Mouse (Mus musculus): ENCODE data around the gene Pot1b. TPM values are rescaled to one million over a fixed set of nuclear protein-coding genes. Genes with fewer than 3 reads are reported as not detected.

Gene Pot1b
- 0.20 and 0.62 TPM in 2 replicates for polyA plus RNA-seq (2012; rRNA removed)

GRCm38 (mm10) chr17:55711984-55712811 is at the start of gene Pot1b:
Pot1b (minus strand) TSS chr17:55712628.
- 1% methylated on average over 37 of the region's 37 CpGs for WGBS
- Histone ChIP-seq H3K4me1 (ENCODE audit: control insufficient read depth, insufficient read depth, insufficient read length, low read length) (no peaks in the 10 kb centered on the region), H3K36me3 (ENCODE audit: control insufficient read depth, insufficient read depth, low read length) (0 out of 2 replicates have a peak, but pooled peaks cover 3% of the 10 kb centered on the region), H3K4me3 (ENCODE audit: low read depth, low read length) (peak within 1 kb of the TSS; percentile 72), H3K27ac (ENCODE audit: insufficient read depth, low read depth, low read length) (peak within 1 kb of the TSS; percentile 34), H3K27me3 (ENCODE audit: control insufficient read depth, insufficient read depth, low read length) (no peaks in the 10 kb centered on the region)
- TF ChIP-seq POLR2A (IDR thresholded peaks at IDR 0.05; ENCODE audit: low read depth, low read length) (0 out of 2 replicates have a peak, but pooled peaks have one; percentile 25), CTCF (IDR thresholded peaks at IDR 0.05; ENCODE audit: extremely low read depth, insufficient read length, insufficient replicate concordance, low read depth, low read length) (peak; percentile 47; the same call in 1 of the 2 replicates)

- Histone ChIP-seq H3K4me1 (ENCODE audit: control insufficient read depth, insufficient read depth, insufficient read length, low read length) (no peaks in the 10 kb centered on the region), H3K4me3 (ENCODE audit: low read depth, low read length) (no peak overlapping the region), H3K27me3 (ENCODE audit: control insufficient read depth, insufficient read depth, low read length) (no peaks in the 10 kb centered on the region), H3K27ac (ENCODE audit: insufficient read depth, low read depth, low read length) (no peak overlapping the region), H3K36me3 (ENCODE audit: control insufficient read depth, insufficient read depth, low read length) (no peaks in the 10 kb centered on the region)
- no peak for TF ChIP-seq CTCF (IDR thresholded peaks at IDR 0.05; ENCODE audit: extremely low read depth, insufficient read length, insufficient replicate concordance, low read depth, low read length)
- TF ChIP-seq POLR2A (IDR thresholded peaks at IDR 0.05; ENCODE audit: low read depth, low read length), result no peak
- WGBS, result 61% methylated on average over 2 of the region's 2 CpGs
These were observed 38.7 kb upstream of the Pot1b start for GRCm38 (mm10) chr17:55751170-55751569.

GRCm38 (mm10) chr17:55749786-55750185 is 37.4 kb upstream of the Pot1b start, which contains the start of gene Adgre4:
Adgre4 (plus strand) TSS chr17:55749984.
- 28% methylated on average over 2 of the region's 2 CpGs for WGBS
- H3K4me3 ChIP-seq (ENCODE audit: low read depth, low read length), result no peak within 1 kb of the TSS
- no peak within 1 kb of the TSS for H3K27ac ChIP-seq (ENCODE audit: insufficient read depth, low read depth, low read length)
- TF ChIP-seq CTCF (IDR thresholded peaks at IDR 0.05; ENCODE audit: extremely low read depth, insufficient read length, insufficient replicate concordance, low read depth, low read length) (no peak), POLR2A (IDR thresholded peaks at IDR 0.05; ENCODE audit: low read depth, low read length) (no peak)
- H3K4me1 ChIP-seq (ENCODE audit: control insufficient read depth, insufficient read depth, insufficient read length, low read length), result no peaks in the 10 kb centered on the region
- no peaks in the 10 kb centered on the region for H3K27me3 ChIP-seq (ENCODE audit: control insufficient read depth, insufficient read depth, low read length)
- no peaks in the 10 kb centered on the region for H3K36me3 ChIP-seq (ENCODE audit: control insufficient read depth, insufficient read depth, low read length)

GRCm38 (mm10) chr17:55736675-55737074 is 24.2 kb upstream of the Pot1b start:
- TF ChIP-seq POLR2A (IDR thresholded peaks at IDR 0.05; ENCODE audit: low read depth, low read length) (no peak), CTCF (IDR thresholded peaks at IDR 0.05; ENCODE audit: extremely low read depth, insufficient read length, insufficient replicate concordance, low read depth, low read length) (no peak)
- Histone ChIP-seq H3K36me3 (ENCODE audit: control insufficient read depth, insufficient read depth, low read length) (no peaks in the 10 kb centered on the region), H3K4me3 (ENCODE audit: low read depth, low read length) (no peak overlapping the region), H3K27me3 (ENCODE audit: control insufficient read depth, insufficient read depth, low read length) (no peaks in the 10 kb centered on the region), H3K4me1 (ENCODE audit: control insufficient read depth, insufficient read depth, insufficient read length, low read length) (no peaks in the 10 kb centered on the region), H3K27ac (ENCODE audit: insufficient read depth, low read depth, low read length) (no peak overlapping the region)
- 63% methylated on average over 1 of the region's 1 CpGs for WGBS

GRCm38 (mm10) chr17:55726193-55726592 is 13.8 kb upstream of the Pot1b start:
- Histone ChIP-seq H3K4me1 (ENCODE audit: control insufficient read depth, insufficient read depth, insufficient read length, low read length) (no peaks in the 10 kb centered on the region), H3K27me3 (ENCODE audit: control insufficient read depth, insufficient read depth, low read length) (no peaks in the 10 kb centered on the region), H3K27ac (ENCODE audit: insufficient read depth, low read depth, low read length) (no peak overlapping the region), H3K36me3 (ENCODE audit: control insufficient read depth, insufficient read depth, low read length) (no peaks in the 10 kb centered on the region), H3K4me3 (ENCODE audit: low read depth, low read length) (no peak overlapping the region)
- WGBS, result 61% methylated on average over 2 of the region's 2 CpGs
- TF ChIP-seq POLR2A (IDR thresholded peaks at IDR 0.05; ENCODE audit: low read depth, low read length), result no peak
- TF ChIP-seq CTCF (IDR thresholded peaks at IDR 0.05; ENCODE audit: extremely low read depth, insufficient read length, insufficient replicate concordance, low read depth, low read length), result no peak

- no peaks in the 10 kb centered on the region for H3K36me3 ChIP-seq (ENCODE audit: control insufficient read depth, insufficient read depth, low read length)
- TF ChIP-seq CTCF (IDR thresholded peaks at IDR 0.05; ENCODE audit: extremely low read depth, insufficient read length, insufficient replicate concordance, low read depth, low read length) (no peak), POLR2A (IDR thresholded peaks at IDR 0.05; ENCODE audit: low read depth, low read length) (no peak)
- H3K4me3 ChIP-seq (ENCODE audit: low read depth, low read length), result no peak overlapping the region
- no peaks in the 10 kb centered on the region for H3K4me1 ChIP-seq (ENCODE audit: control insufficient read depth, insufficient read depth, insufficient read length, low read length)
- no peaks in the 10 kb centered on the region for H3K27me3 ChIP-seq (ENCODE audit: control insufficient read depth, insufficient read depth, low read length)
- WGBS, result 32% methylated on average over 2 of the region's 2 CpGs
- no peak overlapping the region for H3K27ac ChIP-seq (ENCODE audit: insufficient read depth, low read depth, low read length)
These were observed 9.8 kb upstream of the Pot1b start for GRCm38 (mm10) chr17:55722250-55722649.

- TF ChIP-seq CTCF (IDR thresholded peaks at IDR 0.05; ENCODE audit: extremely low read depth, insufficient read length, insufficient replicate concordance, low read depth, low read length) (no peak), POLR2A (IDR thresholded peaks at IDR 0.05; ENCODE audit: low read depth, low read length) (no peak)
- 67% methylated on average over 1 of the region's 1 CpGs for WGBS
- Histone ChIP-seq H3K4me3 (ENCODE audit: low read depth, low read length) (no peak overlapping the region), H3K4me1 (ENCODE audit: control insufficient read depth, insufficient read depth, insufficient read length, low read length) (no peaks in the 10 kb centered on the region), H3K27ac (ENCODE audit: insufficient read depth, low read depth, low read length) (no peak overlapping the region), H3K36me3 (ENCODE audit: control insufficient read depth, insufficient read depth, low read length) (no peaks in the 10 kb centered on the region), H3K27me3 (ENCODE audit: control insufficient read depth, insufficient read depth, low read length) (no peaks in the 10 kb centered on the region)
These were observed 8.8 kb upstream of the Pot1b start for GRCm38 (mm10) chr17:55721270-55721669.

Data from small intestine, adult 2 months (tissue).